Mouse (Mus musculus) cerebellum, adult 2 months (tissue): ENCODE data around the gene Bdkrb2. TPM values are rescaled to one million over a fixed set of nuclear protein-coding genes. Genes with fewer than 3 reads are reported as not detected.

Source experiments
- DNase-seq, 2 experiments: peaks; one replicate each; pipeline ENCODE4 v3.0.0; 2021
- H3K27ac ChIP-seq: fragments of 200-500 bp; 2 replicates; pipeline ENCODE4 v1.5.1; 2012; ENCODE audit warnings: low read length, control low read depth, inconsistent platforms; ENCODE audit not compliant: insufficient read depth
- H3K27me3 ChIP-seq: fragments of 200-500 bp; 2 replicates; pipeline ENCODE4 v1.6.1; 2012; ENCODE audit warnings: inconsistent platforms, mild to moderate bottlenecking, low read length, moderate library complexity; ENCODE audit not compliant: control insufficient read depth, insufficient read depth
- H3K4me1 ChIP-seq: fragments of 200-500 bp; 2 replicates; pipeline ENCODE4 v1.6.1; 2011; ENCODE audit warnings: low read length; ENCODE audit not compliant: control insufficient read depth, insufficient read depth
- H3K4me3 ChIP-seq: fragments of 200-500 bp; replicated peaks from 2 replicates; pipeline ENCODE3; 2011; ENCODE audit warnings: mild to moderate bottlenecking, low read depth, low read length, control low read depth; ENCODE audit not compliant: insufficient read depth
- CTCF ChIP-seq: fragments of 200-500 bp; IDR thresholded peaks from 2 replicates; pipeline ENCODE4 v1.5.1; 2011; ENCODE audit warnings: low read depth, mild to moderate bottlenecking, control low read depth, low read length, moderate library complexity, borderline replicate concordance; ENCODE audit not compliant: insufficient read depth
- POLR2A ChIP-seq: fragments of 200-500 bp; IDR thresholded peaks from 2 replicates; pipeline ENCODE4 v1.6.1; 2011; ENCODE audit warnings: low read length, control low read depth, borderline replicate concordance; ENCODE audit not compliant: insufficient read depth
- WGBS: fragments of 180-500 bp; shearing (Covaris S2); methylation state at CpG from one replicate; pipeline ENCODE4 v1.1.7; 2018; 5-methylcytosine and 5-hydroxymethylcytosine counted together
- polyA plus RNA-seq: library from polyadenylated mRNA; depleted of rRNA; stranded (reverse); fragments of >200 nt; gene quantifications from 2 replicates; pipeline ENCODE4 v1.2.3, GENCODE M21; 2012

The Bdkrb2 gene
- polyA plus RNA-seq, 1 experiment, result 0.70 TPM

DNA sequence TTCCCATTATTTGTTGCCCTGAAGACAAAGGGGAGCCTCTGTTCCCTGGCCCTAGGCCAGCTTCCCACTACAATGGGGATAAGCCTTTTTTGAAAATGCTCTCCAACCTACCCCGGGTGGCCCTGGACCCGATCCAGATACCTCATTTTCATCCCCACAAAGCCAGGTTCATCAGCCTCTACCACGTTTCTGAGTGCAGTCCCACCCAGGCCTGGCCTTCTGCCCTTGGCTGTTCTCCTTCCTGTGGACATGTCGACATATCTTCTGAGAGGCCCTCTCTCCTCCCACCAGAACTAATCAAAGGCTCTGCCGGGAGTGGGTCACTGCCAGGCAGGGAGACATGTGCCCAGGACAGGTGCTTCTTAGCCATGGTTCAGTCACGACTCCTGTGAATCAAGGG lies 38.6 kb downstream of the Bdkrb2 start:
- TF ChIP-seq POLR2A (no peak), CTCF (no peak)
- Histone ChIP-seq H3K4me3 (no peak overlapping the region), H3K27ac (no peak overlapping the region), H3K27me3 (no peaks in the 10 kb centered on the region), H3K4me1 (no peaks in the 10 kb centered on the region; the same call in 1 of the 2 replicates)
- peak in 1 of 2 experiments; percentile 27 for DNase-seq
- WGBS, result 9% methylated on average over 6 of the region's 6 CpGs

DNA sequence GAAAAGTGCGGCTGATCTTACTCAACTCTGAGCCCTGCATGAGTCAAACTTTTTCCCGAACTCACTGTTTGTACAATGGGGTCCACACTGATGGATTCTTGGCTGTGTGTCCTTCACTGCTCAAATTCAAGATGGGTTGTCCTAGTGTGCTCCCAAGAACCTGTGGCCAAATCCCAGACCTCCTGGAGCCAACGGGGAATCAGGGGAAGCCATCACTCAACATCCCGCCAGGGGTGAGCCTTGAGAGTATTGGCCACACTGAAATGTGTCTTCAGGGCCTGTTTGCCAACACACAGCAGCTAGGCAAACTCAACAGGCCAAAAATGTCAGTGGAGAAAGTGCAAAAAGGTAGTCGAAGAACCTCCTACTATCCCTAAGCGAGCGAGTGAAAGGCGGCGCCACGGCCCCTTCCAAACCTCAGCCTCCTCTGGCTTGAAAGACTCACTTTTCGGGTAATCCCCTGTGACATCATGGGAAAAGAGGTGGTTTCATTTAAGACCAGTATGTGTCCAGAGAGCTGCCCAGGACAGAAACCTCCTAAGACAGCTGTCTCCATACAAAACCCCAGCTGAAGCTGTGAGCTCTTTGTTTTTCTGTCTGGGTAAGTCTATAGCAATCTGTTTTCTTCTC lies 39.7 kb downstream of the Bdkrb2 start, which contains the start of gene Bdkrb1:
TSS of gene Bdkrb1 (plus strand) at position 505 of the 630 bp plus-strand sequence.
- no peaks in the 10 kb centered on the region; the same call in 1 of the 2 replicates for H3K4me1 ChIP-seq
- TF ChIP-seq CTCF, result no peak
- no peak for TF ChIP-seq POLR2A
- H3K27me3 ChIP-seq, result no peaks in the 10 kb centered on the region
- H3K27ac ChIP-seq, result no peak within 1 kb of the TSS
- no peak within 1 kb of the TSS for H3K4me3 ChIP-seq
- WGBS, result 88% methylated on average over 11 of the region's 11 CpGs
- DNase-seq, result no peak

DNA sequence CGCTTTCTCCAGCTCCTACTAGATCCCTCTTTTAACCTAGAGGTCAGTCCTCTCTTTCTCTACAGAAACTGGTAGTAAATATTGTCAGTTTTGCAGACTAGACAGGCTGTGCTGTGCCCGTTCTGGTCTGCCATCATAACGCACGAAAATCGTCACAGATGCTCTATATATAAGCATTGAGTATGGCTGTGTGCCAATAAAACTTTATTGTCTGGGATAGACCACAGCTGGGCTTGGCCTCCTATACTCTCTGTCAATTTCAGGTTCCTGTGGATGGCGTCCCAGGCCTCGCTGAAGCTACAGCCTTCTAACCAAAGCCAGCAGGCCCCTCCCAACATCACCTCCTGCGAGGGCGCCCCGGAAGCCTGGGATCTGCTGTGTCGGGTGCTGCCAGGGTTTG lies 40.9 kb downstream of the Bdkrb2 start:
- no peak for DNase-seq
- WGBS, result 69% methylated on average over 11 of the region's 11 CpGs
- H3K27ac ChIP-seq, result no peak overlapping the region

DNA sequence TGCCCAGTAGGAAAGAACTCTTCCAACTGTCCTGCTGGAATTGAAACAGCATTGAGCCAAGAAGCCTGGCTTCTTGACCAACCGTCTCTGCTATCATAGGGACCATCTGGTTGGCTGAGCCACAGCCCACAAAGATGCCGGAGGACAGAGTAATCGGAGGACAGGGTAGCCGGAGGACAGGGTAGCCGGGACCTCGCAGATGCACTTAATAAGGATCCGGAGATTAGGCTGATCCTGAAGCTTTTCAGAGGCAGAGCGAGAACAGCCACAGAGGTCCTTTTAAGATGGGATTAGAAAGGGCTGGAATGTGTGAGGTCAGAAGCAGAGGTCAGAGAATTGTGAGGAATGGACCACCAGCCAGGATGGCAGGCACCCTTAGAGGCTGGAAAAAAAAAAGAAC lies 42.2 kb downstream of the Bdkrb2 start:
- H3K27me3 ChIP-seq, result no peaks in the 10 kb centered on the region
- H3K4me1 ChIP-seq, result no peaks in the 10 kb centered on the region; the same call in 1 of the 2 replicates
- 31% methylated on average over 8 of the region's 8 CpGs for WGBS
- no peak overlapping the region for H3K27ac ChIP-seq
- no peak for DNase-seq
- TF ChIP-seq CTCF (no peak), POLR2A (no peak)
- no peak overlapping the region for H3K4me3 ChIP-seq

More for the DNA sequence above, 40.9 kb downstream of the Bdkrb2 start:
- H3K4me1 ChIP-seq, result no peaks in the 10 kb centered on the region; the same call in 1 of the 2 replicates
- H3K27me3 ChIP-seq, result no peaks in the 10 kb centered on the region
- no peak overlapping the region for H3K4me3 ChIP-seq
- TF ChIP-seq CTCF, result no peak
- TF ChIP-seq POLR2A, result no peak

DNA sequence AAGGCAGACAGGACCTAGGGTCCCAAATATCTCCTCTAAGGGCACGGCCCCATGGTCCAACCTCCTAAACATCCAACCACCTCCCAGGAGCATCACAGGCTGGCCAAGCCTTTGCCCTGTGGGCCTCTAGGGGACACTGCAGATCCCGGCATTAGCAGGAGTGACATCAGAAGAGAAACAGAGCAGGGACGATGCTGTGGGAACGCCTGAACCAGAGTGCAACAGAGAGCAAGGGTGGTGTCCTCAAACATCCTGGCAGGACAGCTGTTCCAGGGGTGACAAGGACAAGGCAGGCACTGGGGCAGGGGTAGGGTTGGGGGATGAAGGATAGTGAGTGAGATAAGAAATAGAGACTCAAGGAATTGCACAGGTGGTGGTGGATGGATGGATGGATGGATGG lies 43.9 kb downstream of the Bdkrb2 start:
- no peak for DNase-seq
- no peak overlapping the region for H3K27ac ChIP-seq
- no peak for TF ChIP-seq POLR2A
- TF ChIP-seq CTCF, result no peak
- no peak overlapping the region for H3K4me3 ChIP-seq
- H3K27me3 ChIP-seq, result no peaks in the 10 kb centered on the region
- WGBS, result 87% methylated on average over 4 of the region's 4 CpGs
- H3K4me1 ChIP-seq, result no peaks in the 10 kb centered on the region; the same call in 1 of the 2 replicates

DNA sequence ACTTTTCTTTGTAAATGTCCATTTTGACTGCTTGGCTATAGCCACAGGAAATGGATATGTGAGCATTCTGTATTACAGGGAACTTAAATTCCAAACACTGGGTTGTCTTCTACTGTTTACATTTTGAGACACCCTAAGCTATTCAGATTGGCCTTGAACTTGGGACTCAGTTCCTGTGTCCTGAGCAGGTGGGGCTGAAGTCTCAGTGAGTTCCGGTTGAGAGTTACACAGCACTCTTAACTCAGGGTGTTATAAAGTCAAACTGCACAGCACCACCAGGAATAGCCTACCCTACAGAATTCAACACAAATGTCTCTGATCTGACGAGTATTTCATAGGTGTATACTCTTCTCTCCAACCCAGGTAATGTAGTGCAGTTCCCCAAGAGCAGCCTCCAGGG lies 48.0 kb downstream of the Bdkrb2 start:
- 90% methylated on average over 2 of the region's 2 CpGs for WGBS
- no peak overlapping the region for H3K4me3 ChIP-seq
- no peak for DNase-seq
- no peaks in the 10 kb centered on the region for H3K27me3 ChIP-seq
- no peak overlapping the region for H3K27ac ChIP-seq
- no peak for TF ChIP-seq CTCF
- no peak for TF ChIP-seq POLR2A
- H3K4me1 ChIP-seq, result no peaks in the 10 kb centered on the region

DNA sequence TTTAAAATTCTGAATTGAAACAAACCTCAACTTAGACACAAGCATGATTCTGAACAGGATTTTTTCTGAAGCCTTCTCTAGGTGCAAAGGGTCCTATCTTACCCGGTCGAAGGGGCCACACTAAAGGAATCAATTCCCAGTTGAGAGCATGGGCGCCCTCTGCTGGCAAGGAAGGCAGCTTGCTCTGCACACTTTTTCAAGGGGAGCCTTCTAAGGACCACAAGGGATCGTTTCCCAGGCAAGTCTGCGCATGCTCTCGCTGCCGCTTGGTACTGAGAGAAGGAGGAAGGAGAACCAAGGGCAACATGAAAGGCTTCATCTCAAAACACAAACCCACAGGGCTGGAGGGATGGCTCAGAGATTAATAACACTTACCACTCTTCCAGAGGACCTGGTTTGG lies 48.7 kb downstream of the Bdkrb2 start:
- 14% methylated on average over 7 of the region's 7 CpGs for WGBS
- no peak overlapping the region for H3K4me3 ChIP-seq
- no peaks in the 10 kb centered on the region for H3K27me3 ChIP-seq
- TF ChIP-seq CTCF, result peak; percentile 64
- no peak for TF ChIP-seq POLR2A
- DNase-seq, result peak in 1 of 2 experiments; percentile 32
- no peaks in the 10 kb centered on the region for H3K4me1 ChIP-seq
- no peak overlapping the region for H3K27ac ChIP-seq

DNA sequence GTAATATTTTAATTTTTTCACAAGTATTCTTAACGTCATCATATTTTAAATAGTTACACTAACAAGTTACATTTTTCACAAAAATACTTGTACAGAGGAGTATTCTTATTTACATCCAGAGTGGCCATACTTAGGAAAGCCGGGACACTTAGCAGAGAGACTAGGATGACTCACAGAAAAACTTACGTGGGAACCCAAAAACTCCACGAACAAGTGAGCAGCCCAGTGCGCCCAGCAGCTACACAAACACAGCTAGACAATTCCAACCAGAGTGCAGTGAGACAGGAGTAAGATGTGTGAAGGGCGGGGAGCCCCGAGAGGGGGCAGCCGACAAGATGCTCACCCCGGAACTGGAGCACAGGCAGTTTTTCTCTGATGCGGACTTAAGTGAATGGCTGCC lies 50.5 kb downstream of the Bdkrb2 start:
- H3K4me1 ChIP-seq, result no peaks in the 10 kb centered on the region
- TF ChIP-seq CTCF, result no peak
- no peak for TF ChIP-seq POLR2A
- no peak for DNase-seq
- no peak overlapping the region for H3K27ac ChIP-seq
- WGBS, result 90% methylated on average over 10 of the region's 10 CpGs
- no peak overlapping the region for H3K4me3 ChIP-seq
- H3K27me3 ChIP-seq, result no peaks in the 10 kb centered on the region
